Mouse (Mus musculus) A20 (cell line): ENCODE data around the gene Ppfibp2.

Experiments used
- DNase-seq: peaks from one replicate; pipeline ENCODE4 v3.0.0-alpha.2; 2011; ENCODE audit warnings: low read depth, low spot score

Gene Ppfibp2

DNA sequence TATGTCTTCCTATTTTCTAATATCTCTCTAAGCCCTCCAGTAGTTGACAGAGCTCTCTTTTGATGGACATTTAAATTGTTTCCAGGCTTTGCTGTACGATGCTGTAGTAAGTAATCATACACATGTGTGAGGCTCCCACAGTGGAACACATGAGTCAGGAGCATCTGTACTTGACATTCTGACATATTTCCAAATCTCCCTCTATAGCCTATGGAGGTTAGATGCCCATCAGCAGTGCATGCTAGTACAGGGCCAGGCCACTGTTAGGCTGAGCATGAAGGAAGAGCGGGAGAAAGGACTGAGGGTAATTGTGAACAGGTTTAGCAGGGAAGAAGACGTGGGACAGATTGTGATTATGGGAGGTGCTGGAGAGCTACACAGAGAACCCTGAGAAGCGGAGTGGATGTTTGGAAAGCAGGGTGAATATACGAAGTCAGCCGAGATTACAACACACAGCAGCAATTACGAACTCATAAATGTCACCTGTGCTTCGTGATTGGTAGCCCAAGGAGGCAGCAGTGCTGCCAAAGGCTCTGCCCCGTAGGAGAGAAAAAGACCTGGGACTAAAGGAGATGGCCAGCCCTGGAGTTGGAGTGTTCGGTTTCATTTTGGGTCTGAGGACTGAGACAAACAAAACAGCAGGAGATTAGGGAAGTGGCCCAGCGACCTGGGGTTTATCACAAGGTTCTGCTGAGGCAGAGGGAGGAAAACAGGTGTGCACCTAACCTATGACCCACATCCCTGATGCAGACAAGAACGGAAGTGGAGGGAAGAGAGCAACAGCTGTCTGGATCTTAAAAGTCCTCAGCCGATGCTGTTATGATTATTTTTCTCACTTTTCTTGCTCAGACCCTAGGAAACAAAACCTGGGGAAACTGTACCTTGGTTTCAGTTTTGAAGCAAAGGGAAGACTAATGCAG is 107.7 kb downstream of the Ppfibp2 start:
- peak; percentile 68 for DNase-seq

DNA sequence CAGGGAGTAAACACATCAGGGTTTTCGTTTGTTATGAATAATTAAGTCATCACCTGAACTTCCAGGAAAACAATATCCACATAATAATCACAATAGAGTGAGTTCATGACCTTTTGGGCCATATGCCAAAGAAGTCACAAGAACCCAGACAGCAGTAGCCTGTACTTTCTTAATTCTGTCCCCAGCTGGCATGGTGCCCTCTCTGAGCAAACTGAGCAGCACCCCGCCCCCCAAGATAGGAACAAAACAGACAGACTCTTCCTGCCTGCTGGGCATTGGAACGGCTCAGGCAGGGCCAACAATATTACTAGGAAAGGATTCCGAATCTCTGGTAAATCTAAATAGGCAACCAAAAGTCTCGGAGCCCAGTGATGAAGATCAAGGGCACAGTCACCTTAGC is 110.9 kb downstream of the Ppfibp2 start:
- DNase-seq: no peak

DNA sequence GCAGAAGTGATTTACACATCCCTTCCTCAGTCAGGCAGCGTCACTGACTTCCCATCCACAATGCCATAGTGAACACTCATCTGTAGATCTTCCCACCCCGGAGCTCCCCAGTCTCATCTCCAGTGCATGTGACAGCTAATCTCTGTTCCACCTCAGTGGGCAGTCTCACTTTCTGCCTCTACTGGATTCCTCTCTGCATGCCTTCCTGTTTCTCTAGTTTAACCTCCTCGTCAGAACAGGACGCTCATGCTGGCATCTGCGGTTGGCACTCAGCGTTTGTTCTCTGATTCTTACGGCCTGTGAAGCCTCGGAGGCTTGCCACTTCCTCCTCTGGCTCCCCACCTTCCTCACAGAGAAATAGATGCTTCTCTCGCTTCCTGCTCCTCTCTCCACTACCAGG is 112.6 kb downstream of the Ppfibp2 start:
- peak; percentile 80 for DNase-seq

- peak; percentile 89 for DNase-seq
Measured at GRCm38 (mm10) chr7:107708491-107709112, 113.6 kb downstream of the Ppfibp2 start.

GRCm38 (mm10) chr7:107712743-107713142 is 117.7 kb downstream of the Ppfibp2 start:
- DNase-seq: no peak

GRCm38 (mm10) chr7:107714067-107714466 is 119.1 kb downstream of the Ppfibp2 start:
- DNase-seq: no peak

- no peak for DNase-seq
Measured at GRCm38 (mm10) chr7:107720771-107721170, 125.8 kb downstream of the Ppfibp2 start.

DNA sequence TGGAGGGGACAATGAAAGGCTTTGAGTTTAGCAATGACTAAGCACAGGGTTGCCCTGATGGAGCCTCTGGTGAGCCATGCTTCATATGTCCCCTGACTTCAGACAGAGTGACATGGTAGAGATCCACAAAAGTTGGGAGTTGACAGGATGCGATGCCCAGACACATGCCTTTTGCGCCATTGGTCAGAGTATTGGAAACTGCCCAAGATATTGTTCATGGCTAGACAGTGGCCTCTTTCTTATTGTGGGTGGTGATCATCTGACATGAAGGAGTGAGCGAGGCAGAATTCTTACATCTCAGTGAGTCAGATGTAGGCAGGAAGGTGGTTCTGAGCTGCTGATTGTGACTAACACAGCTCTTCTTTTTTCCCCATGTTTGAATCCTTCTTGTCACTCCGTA is 127.5 kb downstream of the Ppfibp2 start:
- no peak for DNase-seq

GRCm38 (mm10) chr7:107727538-107727937 is 132.5 kb downstream of the Ppfibp2 start:
- no peak for DNase-seq

GRCm38 (mm10) chr7:107730587-107730986 is 135.6 kb downstream of the Ppfibp2 start:
- DNase-seq: no peak

DNA sequence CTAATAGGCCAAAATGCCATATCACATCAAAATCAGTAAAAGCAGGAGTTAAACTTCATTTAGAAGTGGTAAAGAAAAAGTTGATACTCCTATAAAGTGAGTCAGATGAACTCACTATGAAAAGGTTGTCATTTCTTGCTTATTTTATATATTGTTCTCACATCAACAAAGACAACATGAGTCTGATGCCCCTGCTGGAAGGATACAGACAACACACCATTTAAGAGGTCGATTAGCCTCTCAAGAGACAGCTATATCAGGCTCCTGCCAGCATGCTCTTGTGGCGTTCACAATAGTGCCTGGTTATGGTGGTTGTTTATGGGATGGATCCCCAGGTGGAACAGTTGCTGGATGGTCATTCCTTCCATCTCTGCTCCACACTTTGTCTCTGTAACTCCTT is 138.2 kb downstream of the Ppfibp2 start:
- no peak for DNase-seq

DNA sequence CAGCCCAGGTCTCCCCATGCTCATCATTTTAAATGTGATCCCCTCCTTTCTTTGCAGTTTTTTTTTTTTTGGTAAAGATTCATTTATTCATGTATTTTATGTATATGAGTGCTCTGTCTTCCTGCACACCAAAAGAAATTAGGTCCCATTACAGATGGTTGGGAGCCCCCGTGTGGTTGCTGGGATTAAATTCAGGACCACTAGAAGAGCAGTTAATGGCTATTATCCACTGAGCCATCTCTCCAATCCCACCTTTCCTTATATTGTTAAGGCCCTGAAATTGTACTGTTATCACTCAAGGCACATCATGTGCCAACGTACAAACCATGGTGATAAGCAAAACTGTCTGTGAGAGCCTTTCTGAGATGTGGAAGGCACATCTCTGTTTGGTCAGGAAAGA is 143.7 kb downstream of the Ppfibp2 start:
- DNase-seq: peak; percentile 22

GRCm38 (mm10) chr7:107742963-107743465 is 148.0 kb downstream of the Ppfibp2 start:
- DNase-seq: no peak

DNA sequence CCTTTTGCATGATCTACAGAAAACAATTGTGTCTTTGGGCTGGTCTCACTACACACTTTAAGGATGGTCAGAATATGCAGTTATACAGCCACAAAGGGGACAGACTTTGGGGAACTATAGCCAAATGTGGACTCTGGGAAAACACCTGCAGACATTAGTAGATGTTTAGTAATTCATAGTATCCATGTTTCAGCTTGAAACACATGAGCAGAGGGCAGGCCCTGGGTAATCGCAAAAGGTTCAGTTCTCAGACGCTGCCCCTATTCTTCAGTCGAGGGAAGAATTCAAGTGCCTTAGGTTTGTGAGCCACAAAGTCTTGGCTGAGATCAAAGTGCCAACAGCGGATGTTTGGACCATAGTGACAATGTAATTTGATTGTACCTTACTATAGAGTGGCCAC is 149.4 kb downstream of the Ppfibp2 start:
- DNase-seq: no peak

GRCm38 (mm10) chr7:107745111-107745510 is 150.1 kb downstream of the Ppfibp2 start:
- DNase-seq: no peak

GRCm38 (mm10) chr7:107746036-107746435 is 151.0 kb downstream of the Ppfibp2 start:
- peak; percentile 52 for DNase-seq

GRCm38 (mm10) chr7:107747476-107747875 is 152.5 kb downstream of the Ppfibp2 start:
- no peak for DNase-seq

DNA sequence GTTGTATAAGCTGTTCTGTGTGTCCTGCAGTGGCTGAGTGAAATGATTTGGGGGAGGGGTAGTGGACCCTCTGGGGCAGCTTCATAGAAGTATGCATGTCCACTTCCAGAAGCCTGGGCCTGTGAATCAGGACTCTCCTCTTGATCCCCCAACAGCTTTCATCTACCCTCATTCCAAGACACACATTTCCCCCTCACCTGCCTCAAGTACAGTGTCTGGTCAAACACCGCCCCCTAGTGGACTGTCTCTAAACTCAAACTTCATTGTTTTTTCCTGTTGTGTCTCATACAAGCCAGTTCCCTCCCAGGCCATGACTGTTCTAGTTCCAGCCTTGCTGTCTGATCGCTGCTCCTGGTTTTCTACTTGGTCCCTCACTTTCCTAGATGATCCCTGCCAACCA is 152.9 kb downstream of the Ppfibp2 start:
- peak; percentile 72 for DNase-seq

DNA sequence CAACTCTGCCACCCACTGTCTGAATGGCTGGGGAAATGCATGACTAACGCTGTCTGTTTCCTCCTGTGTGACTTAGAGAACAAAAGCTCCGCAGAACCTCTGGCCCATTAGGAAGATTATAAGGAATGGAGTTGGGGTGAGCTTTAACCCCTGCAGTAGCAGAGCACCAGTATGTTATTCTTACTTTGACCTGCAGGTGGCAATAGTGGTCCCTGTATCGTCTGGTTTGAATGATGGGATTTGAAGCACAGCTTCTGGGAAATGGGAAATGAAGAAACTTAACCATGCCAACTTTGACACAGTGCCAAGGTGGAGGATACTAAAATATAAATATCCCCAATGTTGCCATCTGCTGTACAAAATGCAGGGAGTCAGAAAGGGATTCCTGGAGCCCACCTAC is 154.3 kb downstream of the Ppfibp2 start:
- peak; percentile 53 for DNase-seq

DNA sequence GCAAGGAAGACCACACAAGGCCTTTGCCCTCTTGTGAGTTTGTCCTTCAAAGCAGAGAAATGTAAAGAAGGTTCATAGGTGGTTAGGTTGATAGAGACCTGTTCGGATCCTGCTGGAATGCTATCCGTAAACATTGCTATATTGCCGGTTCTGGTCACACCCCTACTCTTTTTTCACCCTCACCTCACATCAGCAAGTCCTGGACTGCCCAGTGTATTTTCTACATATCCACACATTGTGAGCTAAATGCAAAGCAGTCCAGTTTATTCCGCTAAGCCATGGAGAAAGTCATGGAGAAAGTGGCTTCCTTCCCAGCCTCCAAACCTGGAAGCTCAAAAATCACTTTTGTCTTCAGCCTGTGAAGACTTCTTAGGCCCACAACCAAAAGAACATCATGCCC is 154.7 kb downstream of the Ppfibp2 start:
- DNase-seq: no peak

GRCm38 (mm10) chr7:107752031-107752520 is 157.1 kb downstream of the Ppfibp2 start:
- DNase-seq: no peak

DNA sequence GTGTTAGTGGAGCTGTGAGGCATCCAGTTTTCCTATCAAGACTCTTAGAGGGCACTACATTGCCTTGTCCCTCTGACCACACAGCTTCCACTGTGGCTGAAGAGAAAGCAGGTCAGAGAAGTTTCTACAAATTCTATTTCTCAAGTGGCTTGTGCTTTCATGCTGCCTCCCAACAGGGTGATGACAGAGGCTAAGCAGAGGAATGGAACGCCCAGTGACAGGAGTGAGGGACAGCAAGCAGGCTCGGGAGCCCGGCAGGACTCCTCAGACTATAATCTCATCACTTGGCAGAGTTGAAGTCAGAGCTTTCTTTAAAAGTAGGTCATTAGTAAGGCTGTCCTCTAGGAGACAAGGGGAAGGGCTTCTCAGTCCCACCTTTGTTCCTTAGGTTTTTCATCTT is 160.9 kb downstream of the Ppfibp2 start:
- DNase-seq: no peak

DNA sequence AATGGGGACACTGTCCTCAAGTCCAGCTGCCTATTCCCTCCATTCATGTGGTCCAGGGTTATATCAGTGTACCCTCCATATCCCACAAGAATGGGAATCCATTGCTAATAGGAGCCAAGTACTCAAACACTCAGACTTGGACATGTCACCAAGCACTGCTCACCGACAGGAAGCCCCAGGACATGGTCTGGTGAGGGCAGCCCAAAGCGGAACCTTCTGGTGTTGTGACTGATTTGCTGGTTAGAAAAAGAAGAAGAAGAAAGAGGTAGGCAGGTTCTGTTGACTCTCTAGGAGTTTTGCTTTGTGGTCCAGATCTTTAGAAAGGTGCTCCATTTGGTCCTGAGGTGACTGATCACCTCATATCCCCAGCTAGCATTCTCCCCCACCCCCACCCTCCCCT is 161.7 kb downstream of the Ppfibp2 start:
- DNase-seq: peak; percentile 18
